Mouse (Mus musculus): ENCODE results near the gene Snapc2. TPM values are rescaled to one million over a fixed set of nuclear protein-coding genes. Genes with fewer than 3 reads are reported as not detected.
"Not testable (repeated sequence)": the region's sequence is repeated elsewhere in the genome, so short reads cannot be mapped to it uniquely, and the experiment has no call there.

The Snapc2 gene
- total RNA-seq, 2 experiments from 2014 or later: 28.5 to 36.5 TPM

GRCm38 (mm10) chr8:4230612-4231351, 22.1 kb upstream of the Snapc2 start:
- intact Hi-C loops (cut with DNase I): no loop called here
- DNase-seq (ENCODE audit: low spot score in 2 of 2): no peak

GRCm38 (mm10) chr8:4237814-4238433, 15.0 kb upstream of the Snapc2 start:
- intact Hi-C loops (cut with DNase I): loop anchor here (1.0 to 5.0 kb wide), 5 partner anchors 15 to 89 kb away; partner anchors contain the start of genes Ccl25, Elavl1, Prr36 and Snapc2
- DNase-seq (ENCODE audit: low spot score in 2 of 2): no peak

GRCm38 (mm10) chr8:4238434-4239192, 14.3 kb upstream of the Snapc2 start, which contains the start of the genes Map2k7 and Gm49320:
Gene Map2k7 (plus strand): TSS chr8:4238740.
Gene Gm49320 (plus strand): TSS chr8:4238865.
- DNase-seq (ENCODE audit: low spot score in 2 of 2): peak; percentile 100
- intact Hi-C loops (cut with DNase I): loop anchor here (1.0 to 5.0 kb wide), 4 partner anchors 14 to 89 kb away; partner anchors contain the start of genes Ccl25, Elavl1, Prr36 and Snapc2

GRCm38 (mm10) chr8:4239193-4239890, 13.5 kb upstream of the Snapc2 start:
- intact Hi-C loops (cut with DNase I): loop anchor here (2.0 to 5.0 kb wide), 3 partner anchors 13 to 88 kb away; partner anchors contain the start of genes Ccl25, Elavl1, Prr36 and Snapc2
- peak in 1 of 2 experiments; percentile 61 for DNase-seq (ENCODE audit: low spot score in 2 of 2)

- DNase-seq (ENCODE audit: low spot score in 2 of 2): no peak
- intact Hi-C loops (cut with DNase I): no loop called here
Observed at GRCm38 (mm10) chr8:4245061-4245460, 7.8 kb upstream of the Snapc2 start.

GRCm38 (mm10) chr8:4245737-4246136, 7.1 kb upstream of the Snapc2 start:
- intact Hi-C loops (cut with DNase I): no loop called here
- no peak for DNase-seq (ENCODE audit: low spot score in 2 of 2)

GRCm38 (mm10) chr8:4247241-4247640, 5.6 kb upstream of the Snapc2 start:
- no peak for DNase-seq (ENCODE audit: low spot score in 2 of 2)
- intact Hi-C loops (cut with DNase I): no loop called here

GRCm38 (mm10) chr8:4247951-4248540, 4.8 kb upstream of the Snapc2 start, which contains the start of gene Tgfbr3l:
Gene Tgfbr3l (plus strand): TSS chr8:4248214.
- intact Hi-C loops (cut with DNase I): no loop called here
- DNase-seq (ENCODE audit: low spot score in 2 of 2): no peak

- no peak for DNase-seq (ENCODE audit: low spot score in 2 of 2)
- intact Hi-C loops (cut with DNase I): loop anchor here (1.0 kb wide), 1 partner anchor 73 kb away; no protein-coding TSS in a partner anchor
Observed at GRCm38 (mm10) chr8:4249213-4249612, 3.7 kb upstream of the Snapc2 start.

- intact Hi-C loops (cut with DNase I): loop anchor here (5.0 kb wide), 1 partner anchor 33 kb away; the partner anchor contains the start of gene Prr36
- peak; percentile 83 for DNase-seq (ENCODE audit: low spot score in 2 of 2)
Observed at GRCm38 (mm10) chr8:4250306-4250970, 2.4 kb upstream of the Snapc2 start.

- intact Hi-C loops (cut with DNase I): loop anchor here (2.0 to 5.0 kb wide), 2 partner anchors 13 to 35 kb away; partner anchors contain the start of genes Gm49320, Map2k7 and Prr36
- DNase-seq (ENCODE audit: low spot score in 2 of 2): no peak
Observed at GRCm38 (mm10) chr8:4252116-4252760, 642 bp upstream of the Snapc2 start.

- peak; percentile 60 to 62 for DNase-seq (ENCODE audit: low spot score in 2 of 2)
- intact Hi-C loops (cut with DNase I): loop anchor here (5.0 kb wide), 1 partner anchor 37 kb away; the partner anchor contains the start of gene Prr36
Observed at GRCm38 (mm10) chr8:4254001-4254400, 1.1 kb downstream of the Snapc2 start.

GRCm38 (mm10) chr8:4255471-4255870, 2.6 kb downstream of the Snapc2 start:
- DNase-seq (ENCODE audit: low spot score in 2 of 2); intact Hi-C loops (cut with DNase I): not testable (repeated sequence)

GRCm38 (mm10) chr8:4256911-4257310, 4.0 kb downstream of the Snapc2 start:
- intact Hi-C loops (cut with DNase I): no loop called here
- DNase-seq (ENCODE audit: low spot score in 2 of 2): peak; percentile 87 to 89

- intact Hi-C loops (cut with DNase I): no loop called here
- DNase-seq (ENCODE audit: low spot score in 2 of 2): no peak
Observed at GRCm38 (mm10) chr8:4257350-4257749, 4.5 kb downstream of the Snapc2 start.

GRCm38 (mm10) chr8:4258233-4258632, 5.4 kb downstream of the Snapc2 start:
- intact Hi-C loops (cut with DNase I): no loop called here
- peak; percentile 82 to 83 for DNase-seq (ENCODE audit: low spot score in 2 of 2)

GRCm38 (mm10) chr8:4258678-4259077, 5.8 kb downstream of the Snapc2 start:
- DNase-seq (ENCODE audit: low spot score in 2 of 2): peak; percentile 65 to 66
- intact Hi-C loops (cut with DNase I): no loop called here

All from left cerebral cortex, postnatal 36 days (tissue).